Mouse (Mus musculus): ENCODE measurements around the gene Usmg5.
A peak's percentile ranks its signal among the peaks of the same experiment; 100 is the strongest.

Gene Usmg5

GRCm38 (mm10) chr19:47057684-47058083 is 32.8 kb downstream of the Usmg5 start:
- no peak for DNase-seq (ENCODE audit: low read depth, low spot score)

- no peak for DNase-seq (ENCODE audit: low read depth, low spot score)
Measured at GRCm38 (mm10) chr19:47053471-47053870, 37.0 kb downstream of the Usmg5 start.

GRCm38 (mm10) chr19:47052927-47053326 is 37.5 kb downstream of the Usmg5 start:
- DNase-seq (ENCODE audit: low read depth, low spot score): no peak

- peak; percentile 49 for DNase-seq (ENCODE audit: low read depth, low spot score)
Measured at GRCm38 (mm10) chr19:47050271-47051032, 40.0 kb downstream of the Usmg5 start, which contains the start of gene Pcgf6. Gene Pcgf6 (minus strand): TSS chr19:47050906.

GRCm38 (mm10) chr19:47049840-47050239 is 40.6 kb downstream of the Usmg5 start:
- DNase-seq (ENCODE audit: low read depth, low spot score): no peak

GRCm38 (mm10) chr19:47049061-47049460 is 41.4 kb downstream of the Usmg5 start:
- DNase-seq (ENCODE audit: low read depth, low spot score): no peak

GRCm38 (mm10) chr19:47047236-47047833 is 43.1 kb downstream of the Usmg5 start:
- no peak for DNase-seq (ENCODE audit: low read depth, low spot score)

- no peak for DNase-seq (ENCODE audit: low read depth, low spot score)
Measured at GRCm38 (mm10) chr19:47046343-47046742, 44.1 kb downstream of the Usmg5 start.

- DNase-seq (ENCODE audit: low read depth, low spot score): no peak
Measured at GRCm38 (mm10) chr19:47043608-47044007, 46.8 kb downstream of the Usmg5 start.

GRCm38 (mm10) chr19:47040720-47041473 is 49.5 kb downstream of the Usmg5 start:
- DNase-seq (ENCODE audit: low read depth, low spot score): no peak

- no peak for DNase-seq (ENCODE audit: low read depth, low spot score)
Measured at GRCm38 (mm10) chr19:47036596-47036995, 53.9 kb downstream of the Usmg5 start.

- DNase-seq (ENCODE audit: low read depth, low spot score): no peak
Measured at GRCm38 (mm10) chr19:47034916-47035315, 55.5 kb downstream of the Usmg5 start.
